Mouse (Mus musculus) lung, adult 2 months (tissue): ENCODE measurements at regions not wholly inside any gene's neighbourhood (a gene's known extent, or its start where the extent isn't known, plus 50 kb on each side); places are given as distances from the start of the nearest gene placed in this dataset.

Source experiments
- DNase-seq: peaks from one replicate; pipeline ENCODE4 v3.0.0; 2022
- H3K4me1 ChIP-seq: fragments of 200-500 bp; 2 replicates; pipeline ENCODE4 v1.6.1; 2011; ENCODE audit warnings: low read length; ENCODE audit not compliant: control insufficient read depth, insufficient read depth
- H3K4me3 ChIP-seq: fragments of 200-500 bp; replicated peaks from 2 replicates; pipeline ENCODE3; 2011; ENCODE audit warnings: low read depth, mild to moderate bottlenecking, control low read depth, low read length; ENCODE audit errors: extremely low read depth
- CTCF ChIP-seq: fragments of 200-500 bp; IDR thresholded peaks from 2 replicates; pipeline ENCODE4 v1.5.1; 2011; ENCODE audit warnings: mild to moderate bottlenecking, low read length, control low read depth; ENCODE audit not compliant: insufficient read depth
- POLR2A ChIP-seq: fragments of 200-500 bp; IDR thresholded peaks from 2 replicates; pipeline ENCODE4 v1.6.1; 2011; ENCODE audit warnings: low read depth, mild to moderate bottlenecking, control low read depth, low read length, borderline replicate concordance; ENCODE audit errors: extremely low read depth
- WGBS: fragments of 180-500 bp; shearing (Covaris S2); methylation state at CpG from one replicate; pipeline ENCODE4 v1.1.7; 2018; 5-methylcytosine and 5-hydroxymethylcytosine counted together

- no peak for DNase-seq
- TF ChIP-seq POLR2A (no peak), CTCF (no peak)
- Histone ChIP-seq H3K4me1 (no peaks in the 10 kb centered on the region), H3K4me3 (no peak overlapping the region)
- 56% methylated on average over 9 of the region's 9 CpGs for WGBS
These were observed 105.3 kb upstream of the Cmc1 start for GRCm38 (mm10) chr9:118255200-118255733.

- TF ChIP-seq CTCF: no peak
- no peak for TF ChIP-seq POLR2A
- Histone ChIP-seq H3K4me1 (no peaks in the 10 kb centered on the region), H3K4me3 (no peak overlapping the region)
- 41% methylated on average over 11 of the region's 11 CpGs for WGBS
- no peak for DNase-seq
These were observed 105.8 kb upstream of the Cmc1 start for GRCm38 (mm10) chr9:118255751-118256266.

GRCm38 (mm10) chr9:118266298-118266697, 116.3 kb upstream of the Cmc1 start:
- Histone ChIP-seq H3K4me1 (no peaks in the 10 kb centered on the region), H3K4me3 (no peak overlapping the region)
- WGBS: 46% methylated on average over 5 of the region's 5 CpGs
- no peak for DNase-seq
- TF ChIP-seq POLR2A: no peak
- no peak for TF ChIP-seq CTCF

GRCm38 (mm10) chr9:118271681-118272080, 121.7 kb upstream of the Cmc1 start:
- WGBS: 54% methylated on average over 12 of the region's 12 CpGs

GRCm38 (mm10) chr9:118272713-118273407, 122.9 kb upstream of the Cmc1 start:
- no peak for TF ChIP-seq POLR2A
- TF ChIP-seq CTCF: no peak
- H3K4me1 ChIP-seq: no peaks in the 10 kb centered on the region
- no peak overlapping the region for H3K4me3 ChIP-seq
- WGBS: 31% methylated on average over 11 of the region's 11 CpGs
- DNase-seq: no peak

More at GRCm38 (mm10) chr9:118271681-118272080, 121.7 kb upstream of the Cmc1 start:
- no peaks in the 10 kb centered on the region for H3K4me1 ChIP-seq
- DNase-seq: no peak
- no peak for TF ChIP-seq POLR2A
- TF ChIP-seq CTCF: no peak
- H3K4me3 ChIP-seq: no peak overlapping the region

GRCm38 (mm10) chr9:118285481-118285880, 135.5 kb upstream of the Cmc1 start:
- no peak for TF ChIP-seq POLR2A
- no peak for TF ChIP-seq CTCF
- Histone ChIP-seq H3K4me3 (no peak overlapping the region), H3K4me1 (no peaks in the 10 kb centered on the region)
- DNase-seq: no peak
- 65% methylated on average over 3 of the region's 3 CpGs for WGBS

GRCm38 (mm10) chr9:118287606-118288005, 137.6 kb upstream of the Cmc1 start:
- DNase-seq: no peak
- no peaks in the 10 kb centered on the region for H3K4me1 ChIP-seq
- TF ChIP-seq CTCF: no peak
- WGBS: 80% methylated on average over 9 of the region's 9 CpGs
- no peak overlapping the region for H3K4me3 ChIP-seq

GRCm38 (mm10) chr9:118292836-118293235, 142.9 kb upstream of the Cmc1 start:
- Histone ChIP-seq H3K4me3 (no peak overlapping the region), H3K4me1 (no peaks in the 10 kb centered on the region)
- TF ChIP-seq POLR2A (no peak), CTCF (no peak)
- DNase-seq: no peak
- WGBS: 90% methylated on average over 10 of the region's 10 CpGs

- H3K4me3 ChIP-seq: no peak overlapping the region
- DNase-seq: no peak
- no peak for TF ChIP-seq CTCF
- TF ChIP-seq POLR2A: no peak
- no peaks in the 10 kb centered on the region for H3K4me1 ChIP-seq
- WGBS: 78% methylated on average over 8 of the region's 8 CpGs
These were observed 144.0 kb upstream of the Cmc1 start for GRCm38 (mm10) chr9:118294011-118294410.

- Histone ChIP-seq H3K4me3 (no peak overlapping the region), H3K4me1 (no peaks in the 10 kb centered on the region)
- TF ChIP-seq POLR2A (no peak), CTCF (no peak)
- WGBS: 48% methylated on average over 11 of the region's 11 CpGs
- DNase-seq: no peak
These were observed 152.9 kb upstream of the Cmc1 start for GRCm38 (mm10) chr9:118302785-118303384.
